Mouse (Mus musculus): ENCODE data around the gene Ppp1r35. TPM values are rescaled to one million over a fixed set of nuclear protein-coding genes. Genes with fewer than 3 reads are reported as not detected.

Gene Ppp1r35
- 33.5 and 36.6 TPM in 2 replicates for polyA plus RNA-seq (2015; fragmentation: Nextera tagmentation; extraction: Ambion mirVana)

DNA sequence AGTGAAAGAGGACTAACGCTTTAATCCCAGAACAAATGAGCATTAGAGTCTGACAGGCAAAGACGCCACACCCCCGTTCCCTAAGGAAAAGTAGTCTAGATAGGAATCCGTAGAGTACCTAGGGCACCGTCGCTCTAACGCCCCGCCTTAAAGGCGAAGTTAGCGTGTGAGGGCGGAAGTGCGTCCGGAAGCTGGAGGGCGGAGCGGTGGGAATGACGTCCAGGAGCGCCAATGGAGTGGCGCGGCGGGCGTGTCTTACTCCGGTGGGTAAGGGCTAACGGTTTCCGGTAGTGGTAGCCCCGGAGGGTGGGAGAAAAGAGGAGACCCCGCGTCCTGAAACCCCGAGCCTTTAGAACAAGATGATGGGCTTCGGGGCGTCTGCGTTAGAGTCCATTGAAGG is at the start of gene Ppp1r35:
TSS of gene Ppp1r35 (plus strand) at position 215 of the 400 bp plus-strand sequence.
- Histone ChIP-seq H3K9ac (ENCODE audit: low read depth, low read length) (peak within 1 kb of the TSS; percentile 88), H3K36me3 (ENCODE audit: control insufficient read depth, insufficient read depth, low read length) (peaks cover 15% of the 10 kb centered on the region), H3K9me3 (replicated peaks; ENCODE audit: control insufficient read depth, low read length, poor library complexity, severe bottlenecking) (no peaks in the 10 kb centered on the region), H3K4me2 (ENCODE audit: low read length) (peak within 1 kb of the TSS; percentile 97), H3K27ac (ENCODE audit: low read length) (peak within 1 kb of the TSS; percentile 87), H3K27me3 (ENCODE audit: control insufficient read depth, insufficient read depth, low read depth, low read length) (no peaks in the 10 kb centered on the region), H3K4me3 (ENCODE audit: low read depth, low read length) (peak within 1 kb of the TSS; percentile 79), H3K4me1 (ENCODE audit: control insufficient read depth, insufficient read depth, low read length) (peaks cover 31% of the 10 kb centered on the region)
- WGBS = 0% methylated on average over 31 of the region's 31 CpGs
- ATAC-seq = peak; percentile 96

DNA sequence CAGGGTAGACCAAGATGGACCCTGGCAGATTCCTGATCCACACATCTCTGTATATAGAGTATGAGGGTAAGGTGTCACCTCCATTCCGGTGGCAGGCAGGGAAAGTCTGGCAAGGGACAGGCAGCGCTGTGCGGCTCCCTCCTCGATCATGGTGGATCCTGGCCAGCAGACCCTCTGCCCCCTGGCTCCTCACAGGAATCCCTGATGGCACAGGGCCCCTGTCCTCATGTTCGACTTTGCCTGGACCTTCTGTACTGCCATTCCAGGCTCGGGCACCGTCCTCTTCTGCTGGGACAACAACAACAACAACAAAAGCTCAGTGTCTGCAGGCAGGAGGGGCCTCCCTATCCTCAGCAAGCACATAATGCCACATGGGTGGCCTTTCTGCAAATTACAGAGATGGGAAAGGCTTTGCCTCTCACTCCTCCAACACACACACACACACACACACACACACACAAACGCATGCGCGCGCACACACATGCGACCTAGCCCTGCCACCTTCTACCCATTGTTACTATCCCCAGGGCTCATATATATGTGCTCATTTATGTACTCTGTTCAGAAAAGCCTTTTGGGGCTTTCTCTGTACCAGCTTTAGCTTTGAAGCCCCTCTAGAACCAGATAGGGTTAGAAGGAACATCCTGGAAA is 44.9 kb upstream of the Ppp1r35 start:
- peaks cover 53% of the 10 kb centered on the region for H3K4me1 ChIP-seq (ENCODE audit: control insufficient read depth, insufficient read depth, low read length)
- H3K36me3 ChIP-seq (ENCODE audit: control insufficient read depth, insufficient read depth, low read length) = peaks cover 27% of the 10 kb centered on the region
- peak; percentile 61 for ATAC-seq
- peak overlapping the region; percentile 74 for H3K4me2 ChIP-seq (ENCODE audit: low read length)
- H3K27me3 ChIP-seq (ENCODE audit: control insufficient read depth, insufficient read depth, low read depth, low read length) = no peaks in the 10 kb centered on the region
- no peaks in the 10 kb centered on the region for H3K9me3 ChIP-seq (replicated peaks; ENCODE audit: control insufficient read depth, low read length, poor library complexity, severe bottlenecking)
- 18% methylated on average over 12 of the region's 12 CpGs for WGBS
- H3K9ac ChIP-seq (ENCODE audit: low read depth, low read length) = peak overlapping the region; percentile 69
- peak overlapping the region; percentile 36 for H3K4me3 ChIP-seq (ENCODE audit: low read depth, low read length)
- peak overlapping the region; percentile 93 for H3K27ac ChIP-seq (ENCODE audit: low read length)

DNA sequence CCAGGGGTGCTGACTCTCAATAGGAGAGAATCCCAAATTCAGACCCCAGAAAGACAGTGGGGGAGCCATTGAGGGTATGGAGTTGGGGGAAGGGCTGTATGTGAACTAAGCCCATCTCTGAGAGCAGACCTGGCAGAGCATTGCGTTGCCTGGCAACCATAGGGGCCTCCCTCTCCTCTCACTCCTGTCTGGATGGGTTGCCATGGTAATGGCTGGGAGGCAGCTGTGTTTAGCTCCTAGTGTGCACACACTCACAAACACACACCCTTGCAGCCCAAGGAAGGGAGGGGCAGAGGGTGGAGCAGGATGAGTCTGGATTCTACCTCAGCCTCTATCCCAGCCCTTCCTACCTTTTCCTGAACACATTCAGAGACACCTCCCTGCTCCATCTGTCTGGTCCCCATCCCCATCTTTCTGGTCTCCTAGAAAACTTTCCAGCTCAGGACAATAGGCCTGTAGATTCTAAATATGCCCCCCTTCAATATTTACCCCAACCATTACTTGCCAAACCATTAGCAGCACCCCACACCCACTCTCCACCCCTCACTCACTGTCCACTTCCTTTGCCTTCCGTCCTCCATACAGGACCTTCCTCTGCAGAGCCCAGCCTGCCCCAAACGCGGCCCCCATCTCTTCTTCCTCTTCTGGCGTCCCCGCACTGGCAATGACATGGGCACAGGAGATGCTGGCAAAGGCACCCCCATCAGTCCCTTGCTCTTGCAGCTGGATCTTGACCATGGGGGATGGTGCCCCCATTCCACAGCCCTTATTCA is 44.2 kb upstream of the Ppp1r35 start:
- H3K27ac ChIP-seq (ENCODE audit: low read length) = peak overlapping the region; percentile 93
- peak overlapping the region; percentile 36 for H3K4me3 ChIP-seq (ENCODE audit: low read depth, low read length)
- 37% methylated on average over 6 of the region's 6 CpGs for WGBS
- H3K36me3 ChIP-seq (ENCODE audit: control insufficient read depth, insufficient read depth, low read length) = peaks cover 27% of the 10 kb centered on the region
- H3K4me2 ChIP-seq (ENCODE audit: low read length) = peak overlapping the region; percentile 74
- H3K4me1 ChIP-seq (ENCODE audit: control insufficient read depth, insufficient read depth, low read length) = peaks cover 61% of the 10 kb centered on the region
- peak overlapping the region; percentile 69 for H3K9ac ChIP-seq (ENCODE audit: low read depth, low read length)
- ATAC-seq = peak; percentile 96
- H3K27me3 ChIP-seq (ENCODE audit: control insufficient read depth, insufficient read depth, low read depth, low read length) = no peaks in the 10 kb centered on the region
- H3K9me3 ChIP-seq (replicated peaks; ENCODE audit: control insufficient read depth, low read length, poor library complexity, severe bottlenecking) = no peaks in the 10 kb centered on the region

DNA sequence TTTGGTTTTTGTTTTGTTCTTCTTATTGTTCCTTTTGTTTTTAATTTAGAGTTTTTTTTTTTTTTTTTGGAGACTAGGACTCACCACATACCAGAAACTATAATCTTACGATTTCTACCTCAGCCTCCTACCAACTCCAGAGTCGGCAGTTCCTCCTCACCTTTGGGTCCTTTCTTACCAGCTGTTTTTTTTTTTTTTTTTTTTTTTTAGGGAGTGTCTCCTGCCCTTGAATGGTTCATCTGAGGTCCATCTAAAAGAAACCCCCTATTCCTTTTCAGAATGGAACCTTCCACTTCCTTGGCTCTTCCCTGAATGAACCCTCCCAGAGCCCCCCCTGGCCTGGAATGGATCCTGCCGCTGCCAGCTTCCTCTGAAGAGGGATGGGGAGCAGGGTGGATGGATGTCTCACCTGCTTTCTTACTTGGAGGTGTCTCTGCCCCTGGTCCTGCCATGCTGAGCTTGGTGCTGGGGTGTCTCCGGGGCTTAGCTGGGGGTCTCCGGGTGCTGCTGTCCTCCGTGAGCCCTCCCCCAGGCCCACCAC is 41.2 kb upstream of the Ppp1r35 start:
- H3K4me2 ChIP-seq (ENCODE audit: low read length) = peak overlapping the region; percentile 86
- no peaks in the 10 kb centered on the region for H3K9me3 ChIP-seq (replicated peaks; ENCODE audit: control insufficient read depth, low read length, poor library complexity, severe bottlenecking)
- peak overlapping the region; percentile 10; the same call in 1 of the 2 replicates for H3K4me3 ChIP-seq (ENCODE audit: low read depth, low read length)
- no peak for ATAC-seq
- H3K27me3 ChIP-seq (ENCODE audit: control insufficient read depth, insufficient read depth, low read depth, low read length) = no peaks in the 10 kb centered on the region
- H3K27ac ChIP-seq (ENCODE audit: low read length) = peak overlapping the region; percentile 90; the same call in 1 of the 2 replicates
- 86% methylated on average over 6 of the region's 6 CpGs for WGBS
- peaks cover 14% of the 10 kb centered on the region for H3K36me3 ChIP-seq (ENCODE audit: control insufficient read depth, insufficient read depth, low read length)
- H3K9ac ChIP-seq (ENCODE audit: low read depth, low read length) = 0 out of 2 replicates have a peak overlapping the region, but pooled peaks have one; percentile 42
- H3K4me1 ChIP-seq (ENCODE audit: control insufficient read depth, insufficient read depth, low read length) = peaks cover 63% of the 10 kb centered on the region

DNA sequence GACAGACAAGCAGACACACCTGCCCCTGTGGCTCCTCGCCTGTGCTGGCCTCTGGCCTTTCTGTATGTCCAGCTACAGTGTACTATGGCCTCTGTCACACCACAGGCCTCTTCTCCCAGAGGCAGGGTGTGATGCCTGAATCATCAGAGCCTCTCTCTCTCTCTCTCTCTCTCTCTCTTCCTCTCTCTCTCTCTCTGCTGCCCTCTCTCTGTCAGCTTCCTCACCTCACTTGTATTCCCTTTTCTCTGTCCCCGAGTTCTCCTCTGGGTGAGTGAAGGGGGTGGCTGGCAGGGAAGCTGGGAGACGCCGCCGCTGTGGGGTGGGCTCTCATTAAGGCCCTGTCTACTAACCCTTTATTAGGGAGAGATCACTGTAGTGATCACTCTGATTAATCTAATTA is 40.1 kb upstream of the Ppp1r35 start:
- no peak for ATAC-seq
- H3K4me2 ChIP-seq (ENCODE audit: low read length) = peak overlapping the region; percentile 86
- H3K9ac ChIP-seq (ENCODE audit: low read depth, low read length) = peak overlapping the region; percentile 89
- 16% methylated on average over 5 of the region's 5 CpGs for WGBS
- H3K27ac ChIP-seq (ENCODE audit: low read length) = peak overlapping the region; percentile 90
- peaks cover 10% of the 10 kb centered on the region; the same call in 1 of the 2 replicates for H3K36me3 ChIP-seq (ENCODE audit: control insufficient read depth, insufficient read depth, low read length)
- H3K9me3 ChIP-seq (replicated peaks; ENCODE audit: control insufficient read depth, low read length, poor library complexity, severe bottlenecking) = no peaks in the 10 kb centered on the region
- H3K4me1 ChIP-seq (ENCODE audit: control insufficient read depth, insufficient read depth, low read length) = peaks cover 56% of the 10 kb centered on the region
- no peaks in the 10 kb centered on the region for H3K27me3 ChIP-seq (ENCODE audit: control insufficient read depth, insufficient read depth, low read depth, low read length)
- H3K4me3 ChIP-seq (ENCODE audit: low read depth, low read length) = peak overlapping the region; percentile 71

DNA sequence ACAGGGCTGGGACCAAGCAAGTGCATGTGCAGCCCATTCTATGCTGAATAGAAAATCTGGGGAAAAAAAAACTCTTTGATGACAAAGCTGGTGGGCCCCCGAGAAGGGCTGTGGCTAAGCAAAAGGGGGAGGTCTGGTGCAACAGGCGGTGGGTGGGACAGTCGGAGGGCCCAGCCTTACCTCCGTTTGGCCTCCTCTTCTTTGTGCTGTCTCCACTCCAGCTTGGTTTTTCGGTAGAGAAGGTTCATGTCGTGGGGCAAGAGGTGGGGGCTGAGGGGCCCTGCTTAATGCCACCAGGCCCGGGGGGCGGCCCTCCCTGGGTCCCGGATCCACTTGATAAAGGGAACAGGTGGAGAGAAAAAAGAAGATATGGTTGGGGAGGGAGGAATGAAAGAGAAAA is 39.2 kb upstream of the Ppp1r35 start:
- 16% methylated on average over 9 of the region's 9 CpGs for WGBS
- peak overlapping the region; percentile 71 for H3K4me3 ChIP-seq (ENCODE audit: low read depth, low read length)
- H3K36me3 ChIP-seq (ENCODE audit: control insufficient read depth, insufficient read depth, low read length) = peaks cover 10% of the 10 kb centered on the region; the same call in 1 of the 2 replicates
- H3K4me1 ChIP-seq (ENCODE audit: control insufficient read depth, insufficient read depth, low read length) = peaks cover 49% of the 10 kb centered on the region
- peak overlapping the region; percentile 89 for H3K9ac ChIP-seq (ENCODE audit: low read depth, low read length)
- no peaks in the 10 kb centered on the region for H3K9me3 ChIP-seq (replicated peaks; ENCODE audit: control insufficient read depth, low read length, poor library complexity, severe bottlenecking)
- peak overlapping the region; percentile 86 for H3K4me2 ChIP-seq (ENCODE audit: low read length)
- ATAC-seq = no peak
- no peaks in the 10 kb centered on the region for H3K27me3 ChIP-seq (ENCODE audit: control insufficient read depth, insufficient read depth, low read depth, low read length)
- H3K27ac ChIP-seq (ENCODE audit: low read length) = peak overlapping the region; percentile 90

DNA sequence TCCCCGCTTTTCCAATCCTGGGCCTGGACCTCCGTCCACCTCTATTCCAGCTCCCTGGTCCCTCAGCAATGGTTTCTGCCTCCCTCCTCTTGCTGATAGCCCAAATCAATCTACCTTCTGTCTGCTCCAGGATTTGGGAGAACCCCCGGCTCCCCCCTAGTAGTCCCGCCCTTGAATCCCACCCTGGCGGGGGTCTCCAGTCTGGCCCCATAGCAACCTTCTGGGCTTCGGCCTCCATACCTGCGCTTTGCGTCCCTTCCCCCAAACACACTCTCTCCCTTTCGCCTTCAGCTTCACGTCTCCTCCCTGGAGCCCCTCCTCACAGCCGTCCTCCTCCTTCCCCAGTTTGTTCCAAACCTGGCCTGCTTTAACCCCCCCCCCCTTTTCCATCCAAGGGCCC is 38.1 kb upstream of the Ppp1r35 start:
- peak overlapping the region; percentile 86 for H3K4me2 ChIP-seq (ENCODE audit: low read length)
- H3K4me1 ChIP-seq (ENCODE audit: control insufficient read depth, insufficient read depth, low read length) = peaks cover 43% of the 10 kb centered on the region
- H3K4me3 ChIP-seq (ENCODE audit: low read depth, low read length) = peak overlapping the region; percentile 71
- peak overlapping the region; percentile 89 for H3K9ac ChIP-seq (ENCODE audit: low read depth, low read length)
- H3K27me3 ChIP-seq (ENCODE audit: control insufficient read depth, insufficient read depth, low read depth, low read length) = no peaks in the 10 kb centered on the region
- H3K9me3 ChIP-seq (replicated peaks; ENCODE audit: control insufficient read depth, low read length, poor library complexity, severe bottlenecking) = no peaks in the 10 kb centered on the region
- 5% methylated on average over 11 of the region's 11 CpGs for WGBS
- peak overlapping the region; percentile 90 for H3K27ac ChIP-seq (ENCODE audit: low read length)
- peaks cover 9% of the 10 kb centered on the region; the same call in 1 of the 2 replicates for H3K36me3 ChIP-seq (ENCODE audit: control insufficient read depth, insufficient read depth, low read length)
- ATAC-seq = peak; percentile 33; the same call in 1 of the 2 replicates

DNA sequence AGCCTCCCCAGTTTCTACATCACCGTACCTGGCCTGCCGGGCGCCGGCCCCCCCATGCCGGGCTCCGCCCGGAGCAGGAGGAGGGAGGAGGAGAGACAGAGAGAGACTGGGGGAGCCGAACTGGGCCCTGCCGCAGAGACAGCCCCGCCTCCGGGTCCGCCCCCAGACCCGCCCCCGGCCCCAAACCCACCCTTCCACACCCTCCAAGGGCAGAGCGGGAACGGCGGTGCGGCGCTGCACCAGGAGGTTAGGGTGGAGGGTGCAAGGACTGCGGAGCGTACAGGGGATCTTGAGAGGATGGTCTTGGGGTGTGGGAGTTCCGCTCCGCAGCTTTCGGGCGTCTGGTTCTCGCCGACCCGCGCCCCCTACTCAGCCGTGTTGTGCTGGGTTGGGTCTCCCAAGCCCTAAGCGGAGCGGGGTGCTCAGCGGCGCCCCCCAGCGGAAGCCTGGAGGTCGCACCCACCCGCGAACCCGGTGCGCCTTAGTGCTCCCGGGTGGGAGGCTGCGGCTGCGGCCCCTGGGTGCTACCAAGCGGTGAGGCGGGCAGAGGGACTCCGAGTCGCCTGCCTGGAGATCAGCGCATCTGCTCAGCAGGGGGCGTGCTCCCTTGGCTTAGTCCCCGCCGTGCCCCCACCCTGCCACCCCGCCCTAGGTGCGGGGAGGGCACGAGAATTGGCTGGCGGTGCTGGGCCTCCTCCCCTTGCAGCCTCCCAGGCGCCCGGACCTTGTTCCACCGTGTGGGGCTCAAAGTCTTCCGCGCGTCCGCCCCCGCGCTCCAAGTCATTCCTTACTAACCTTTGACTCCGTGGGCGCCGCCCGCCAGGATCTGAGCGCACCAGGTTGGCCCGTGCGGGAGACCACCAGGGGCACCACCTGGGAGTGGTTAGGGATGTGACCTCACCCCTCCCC is 37.4 kb upstream of the Ppp1r35 start, which contains the start of gene Nyap1:
TSS of gene Nyap1 (minus strand) at position 585 of the 909 bp plus-strand sequence.
- Histone ChIP-seq H3K27ac (ENCODE audit: low read length) (peak within 1 kb of the TSS; percentile 90), H3K9me3 (replicated peaks; ENCODE audit: control insufficient read depth, low read length, poor library complexity, severe bottlenecking) (no peaks in the 10 kb centered on the region), H3K9ac (ENCODE audit: low read depth, low read length) (peak within 1 kb of the TSS; percentile 89), H3K27me3 (ENCODE audit: control insufficient read depth, insufficient read depth, low read depth, low read length) (no peaks in the 10 kb centered on the region), H3K4me3 (ENCODE audit: low read depth, low read length) (peak within 1 kb of the TSS; percentile 71), H3K4me2 (ENCODE audit: low read length) (peak within 1 kb of the TSS; percentile 86), H3K4me1 (ENCODE audit: control insufficient read depth, insufficient read depth, low read length) (peaks cover 38% of the 10 kb centered on the region), H3K36me3 (ENCODE audit: control insufficient read depth, insufficient read depth, low read length) (peaks cover 3% of the 10 kb centered on the region; the same call in 1 of the 2 replicates)
- under 1% methylated on average over 60 of the region's 71 CpGs for WGBS
- ATAC-seq = peak; percentile 85

All from midbrain, embryonic 16.5 days (tissue).